Mouse (Mus musculus) telencephalon, adult 2 months (tissue): ENCODE data around the gene Serpina16.

Experiments
- DNase-seq: peaks from one replicate; pipeline ENCODE4 v3.0.0-alpha.2; 2011; ENCODE audit warnings: low read depth, low spot score

The Serpina16 gene

DNA sequence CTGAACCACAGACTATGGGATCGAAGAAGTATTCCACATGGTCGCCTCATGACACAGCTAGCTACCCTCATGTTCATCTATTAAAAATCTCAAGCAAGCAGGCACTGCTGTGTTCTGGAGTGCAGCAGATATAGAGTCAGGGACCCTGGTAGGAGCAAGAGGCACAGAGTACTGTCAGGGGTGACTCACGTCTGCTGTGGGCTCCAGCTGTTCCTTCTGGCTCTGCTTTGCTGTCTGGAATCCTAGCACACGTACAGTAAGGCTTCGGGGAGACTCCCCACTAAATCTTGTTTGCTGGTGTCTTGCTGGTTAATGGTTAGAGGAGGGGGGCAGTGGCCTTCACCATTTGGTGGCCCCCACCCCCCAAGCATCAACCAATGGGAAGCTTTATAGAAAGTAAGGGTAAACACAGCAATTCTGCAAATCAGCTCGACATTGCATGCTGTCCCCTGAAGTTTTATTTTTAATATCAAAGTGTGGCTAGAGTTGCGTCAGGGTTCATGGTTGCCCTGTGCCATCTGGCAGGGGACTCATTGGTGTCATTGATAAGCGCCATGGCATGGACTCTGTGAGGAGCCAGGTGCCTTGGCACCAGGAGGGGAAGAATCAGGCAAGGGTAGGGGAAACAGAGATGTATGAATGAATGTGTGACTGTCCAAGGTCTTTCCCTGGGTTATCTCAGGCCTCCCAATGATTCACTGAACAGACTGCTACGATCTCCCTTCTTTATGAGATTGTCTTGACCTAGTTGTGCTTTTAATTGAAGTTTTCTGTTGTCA, 18.9 kb downstream of the Serpina16 start, which contains the start of gene Serpina6:
Gene Serpina6, minus strand, starts transcription at position 365 of the 779 bp plus-strand sequence.
- DNase-seq = no peak

- DNase-seq = no peak
Measured at GRCm38 (mm10) chr12:103655123-103656044, 20.6 kb downstream of the Serpina16 start.

DNA sequence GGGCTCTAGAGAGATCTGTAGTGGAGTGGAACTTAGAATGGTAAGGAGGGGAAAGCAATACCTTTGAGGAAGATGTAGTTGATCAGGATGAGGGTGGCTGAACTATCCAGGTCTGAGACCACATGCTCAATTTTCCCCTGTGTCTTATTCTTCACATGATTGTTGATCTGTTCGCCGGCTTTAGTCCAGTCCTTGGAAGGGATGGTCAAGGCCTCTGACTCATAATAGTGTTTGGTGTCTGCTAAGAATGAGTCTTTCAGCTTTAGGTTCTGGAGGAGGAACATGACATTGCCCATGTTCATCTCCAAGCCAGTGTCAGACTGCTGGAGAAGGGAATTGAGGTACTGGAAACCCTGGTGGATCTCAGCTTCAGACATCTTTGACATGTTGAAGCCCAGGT, 22.1 kb downstream of the Serpina16 start:
- DNase-seq = no peak

GRCm38 (mm10) chr12:103646314-103646713, 29.6 kb downstream of the Serpina16 start:
- no peak for DNase-seq

DNA sequence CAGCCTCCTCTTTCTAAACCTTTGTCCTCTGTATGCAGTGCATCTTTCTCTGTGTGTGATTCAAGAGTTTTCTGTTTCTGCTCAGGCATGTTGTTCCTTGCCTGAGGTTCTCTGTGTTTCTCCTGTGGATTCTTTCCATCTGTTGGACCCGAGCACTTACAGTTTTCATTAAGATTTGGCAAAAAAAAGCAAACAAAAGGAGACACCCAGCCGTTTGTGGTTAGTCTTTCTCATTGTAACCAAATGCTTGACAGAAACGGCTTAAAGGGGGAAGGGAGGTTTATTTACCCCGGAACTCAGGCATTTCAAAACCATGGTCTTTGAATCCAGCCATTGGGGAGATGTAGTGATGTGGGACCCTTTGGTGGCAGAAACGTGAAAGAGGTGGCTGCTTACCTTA, 31.3 kb downstream of the Serpina16 start:
- DNase-seq = no peak

- DNase-seq = no peak
Measured at GRCm38 (mm10) chr12:103643818-103644217, 32.1 kb downstream of the Serpina16 start.

GRCm38 (mm10) chr12:103643336-103643735, 32.6 kb downstream of the Serpina16 start:
- peak; percentile 5 for DNase-seq

DNA sequence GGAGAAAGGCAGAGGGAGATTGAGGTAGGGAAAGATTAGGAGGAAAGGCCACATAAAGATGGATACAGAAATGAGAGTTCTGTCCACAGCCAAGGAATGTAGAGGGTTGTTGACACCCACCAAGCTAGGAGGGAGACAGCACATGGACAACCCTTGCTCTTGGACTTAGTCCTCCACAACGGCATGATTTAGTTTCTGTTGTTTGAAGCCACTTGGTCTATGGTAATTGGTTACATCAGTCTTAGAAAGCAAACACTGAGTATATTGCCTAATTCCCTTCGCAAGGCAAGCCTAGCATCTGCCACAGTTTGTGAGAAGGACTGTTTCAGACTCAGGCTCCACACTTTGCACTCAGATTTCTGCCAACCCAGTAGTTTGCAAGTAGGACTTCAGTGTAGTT, 40.1 kb downstream of the Serpina16 start:
- DNase-seq = no peak

DNA sequence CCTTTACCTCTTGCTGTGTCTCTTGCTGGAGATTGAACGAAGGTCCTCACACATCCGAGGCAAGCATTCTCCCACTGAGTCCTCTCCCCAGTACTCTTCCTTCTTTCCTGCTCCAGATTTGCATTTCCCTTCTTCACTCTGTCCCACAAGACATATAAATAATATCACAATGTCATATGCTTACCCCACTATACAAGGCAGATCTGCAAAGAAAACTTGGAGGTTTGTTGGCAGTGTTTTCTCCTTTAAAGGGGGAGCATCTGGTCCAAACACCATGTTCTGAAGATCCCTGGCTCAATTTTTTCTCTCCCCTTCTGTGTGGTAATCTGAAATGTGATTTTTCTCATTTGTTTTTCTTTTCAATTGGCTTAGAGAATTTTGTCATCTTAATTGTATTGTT, 41.5 kb downstream of the Serpina16 start:
- peak; percentile 42 for DNase-seq

GRCm38 (mm10) chr12:103631203-103631612, 44.7 kb downstream of the Serpina16 start, which contains the start of gene Serpina10:
Serpina10 (minus strand) TSS chr12:103631444.
- no peak for DNase-seq
